Mouse (Mus musculus) spleen, adult 2 months (tissue): ENCODE measurements around the gene Xlr5a.
"Not testable (repeated sequence)": the region's sequence is repeated elsewhere in the genome, so short reads cannot be mapped to it uniquely, and the experiment has no call there.

ENCODE experiments used
- CTCF ChIP-seq: fragments of 200-500 bp; IDR thresholded peaks from 2 replicates; pipeline ENCODE4 v1.5.1; 2011; ENCODE audit warnings: mild to moderate bottlenecking, inconsistent platforms; ENCODE audit not compliant: insufficient read depth, insufficient read length, insufficient replicate concordance; ENCODE audit errors: extremely low read depth
- POLR2A ChIP-seq: fragments of 200-500 bp; IDR thresholded peaks from 2 replicates; pipeline ENCODE4 v1.6.1; 2011; ENCODE audit warnings: low read depth, low read length, inconsistent platforms

- TF ChIP-seq CTCF, POLR2A: not testable (repeated sequence)
Observed at GRCm38 (mm10) chrX:73191934-73192333, 100.8 kb downstream of the Xlr5a start, which contains the start of gene Xlr3b.
